Mouse (Mus musculus) right cerebral cortex, adult 2 months (tissue): ENCODE data around the gene Kcnip3.

Experiments used
- DNase-seq, 2 experiments: peaks; one replicate each; pipeline ENCODE4 v3.0.0; 2021 to 2022; ENCODE audit warnings: low spot score in 2 of 2

Kcnip3 gene

DNA sequence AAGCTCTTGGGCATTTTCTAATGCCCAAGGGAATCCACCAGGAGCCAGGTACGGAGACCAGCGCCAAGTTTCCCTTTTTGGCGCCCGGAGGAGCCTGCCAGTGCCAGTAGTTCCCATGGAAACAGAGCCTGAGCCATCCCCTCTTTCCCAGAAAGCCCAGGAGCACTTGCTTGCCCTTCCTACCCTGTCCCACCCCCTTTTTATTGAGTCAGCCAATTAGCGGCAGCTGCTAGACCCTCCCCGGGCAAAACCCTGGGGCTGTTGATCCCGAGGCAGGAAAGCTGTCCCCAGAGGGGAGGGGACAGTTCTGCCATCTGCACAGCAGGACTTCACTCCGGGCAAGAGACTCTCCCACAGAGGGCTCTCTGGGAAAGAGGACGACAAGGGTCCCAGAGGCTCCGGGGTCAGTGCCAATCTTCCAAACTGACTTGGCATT lies at the start of gene Kcnip3:
Gene Kcnip3 (minus strand): TSS at position 89 of the 436 bp plus-strand sequence.
- peak; percentile 72 to 86 for DNase-seq

DNA sequence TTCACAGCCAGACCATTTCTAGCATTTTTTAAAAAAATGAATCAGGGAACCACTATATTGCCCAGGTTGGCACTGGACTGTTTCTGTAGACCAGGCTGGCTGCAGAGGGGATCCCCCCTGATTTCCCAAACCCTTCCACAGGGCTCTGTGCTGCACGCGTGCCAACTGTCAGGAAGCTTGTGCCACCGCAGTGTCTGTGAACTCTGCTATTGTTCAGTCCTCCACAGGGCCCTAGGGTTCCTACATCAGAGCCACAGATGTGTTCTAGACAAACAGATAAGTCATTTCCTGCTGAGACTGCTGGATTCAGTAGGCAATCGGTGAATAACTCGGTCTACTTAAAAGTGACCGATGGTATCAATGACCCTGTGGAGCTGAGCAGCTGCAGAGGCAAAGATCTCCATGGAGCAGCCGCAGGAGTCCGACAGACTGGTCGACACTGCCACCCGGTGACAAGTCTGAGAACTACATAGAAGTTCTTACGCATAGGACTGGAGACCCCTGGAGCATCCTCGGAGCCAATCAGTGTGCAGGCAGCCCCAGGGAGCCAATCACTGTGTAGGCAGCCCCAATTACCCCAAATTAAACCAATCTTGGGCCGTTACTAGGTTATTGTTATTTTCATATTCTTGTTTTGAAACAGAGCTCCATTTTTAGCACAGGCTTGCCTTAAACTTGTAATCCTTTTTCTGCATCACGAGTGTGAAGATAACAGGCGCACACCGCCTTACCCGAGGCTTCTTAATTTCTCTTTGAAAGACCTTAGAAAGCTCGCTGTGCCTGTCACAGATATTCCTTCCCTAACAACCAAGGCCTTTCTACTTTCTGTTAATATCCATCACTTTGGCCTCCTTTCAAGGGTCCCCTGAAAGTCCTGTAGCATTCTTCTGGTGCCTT lies 37.4 kb upstream of the Kcnip3 start:
- DNase-seq: peak; percentile 98

DNA sequence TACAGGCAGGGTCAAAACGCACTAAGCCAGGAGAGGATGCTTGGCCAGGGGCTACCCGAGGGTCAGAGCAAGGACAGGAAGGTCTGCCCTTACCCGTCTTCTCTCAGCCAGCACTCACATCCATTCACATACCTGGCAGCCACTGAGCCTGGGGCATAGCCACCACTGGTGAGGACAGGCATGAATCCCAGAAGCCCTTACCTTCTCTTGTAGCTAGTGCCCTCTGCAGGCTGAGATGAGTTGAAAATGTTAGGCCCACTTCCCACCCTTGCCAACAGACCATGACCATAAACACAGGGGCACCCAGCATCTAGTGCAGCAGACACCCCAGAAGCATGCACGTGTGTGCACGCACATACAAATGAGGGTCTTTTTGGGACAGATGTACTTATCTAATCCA lies 29.2 kb upstream of the Kcnip3 start:
- DNase-seq: peak; percentile 60 to 62

DNA sequence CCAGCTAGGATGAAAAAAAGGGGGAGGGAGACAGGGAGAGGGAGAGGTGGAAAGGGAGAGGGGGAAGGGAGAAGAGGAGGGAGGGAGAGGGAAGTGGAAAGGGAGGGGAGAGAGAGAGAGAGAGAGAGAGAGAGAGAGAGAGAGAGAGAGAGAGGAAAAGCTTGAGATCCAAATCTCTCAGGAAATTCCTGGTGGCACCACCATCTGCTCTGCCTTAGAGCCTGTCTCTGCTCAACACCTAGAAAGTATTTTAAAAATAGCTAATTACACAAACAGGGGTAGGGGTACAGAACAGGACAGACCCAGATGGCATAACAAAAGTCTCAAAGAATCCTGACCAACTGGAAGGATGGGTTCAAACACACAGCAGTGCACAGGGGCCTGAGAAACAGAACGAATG lies 28.6 kb upstream of the Kcnip3 start:
- no peak for DNase-seq

DNA sequence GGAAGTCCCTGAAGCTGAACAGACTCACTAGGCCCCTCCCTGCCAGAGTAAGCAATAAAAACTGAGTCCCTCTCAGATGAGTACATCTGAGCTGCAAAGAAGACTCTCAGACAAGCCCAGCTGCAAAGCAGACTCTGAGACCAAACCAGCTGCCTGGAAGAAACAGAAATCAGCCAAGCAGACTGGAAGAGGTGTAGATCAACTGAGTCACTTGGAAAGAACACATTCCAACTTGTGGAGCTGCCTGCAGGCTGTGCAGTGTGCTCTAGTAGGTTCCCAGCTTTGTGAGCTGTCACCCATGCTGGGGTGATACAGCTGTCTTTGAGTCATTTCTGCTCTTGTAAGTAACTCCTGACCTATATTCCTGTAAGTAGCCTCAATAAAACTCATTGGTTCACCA lies 27.8 kb upstream of the Kcnip3 start:
- DNase-seq: no peak

DNA sequence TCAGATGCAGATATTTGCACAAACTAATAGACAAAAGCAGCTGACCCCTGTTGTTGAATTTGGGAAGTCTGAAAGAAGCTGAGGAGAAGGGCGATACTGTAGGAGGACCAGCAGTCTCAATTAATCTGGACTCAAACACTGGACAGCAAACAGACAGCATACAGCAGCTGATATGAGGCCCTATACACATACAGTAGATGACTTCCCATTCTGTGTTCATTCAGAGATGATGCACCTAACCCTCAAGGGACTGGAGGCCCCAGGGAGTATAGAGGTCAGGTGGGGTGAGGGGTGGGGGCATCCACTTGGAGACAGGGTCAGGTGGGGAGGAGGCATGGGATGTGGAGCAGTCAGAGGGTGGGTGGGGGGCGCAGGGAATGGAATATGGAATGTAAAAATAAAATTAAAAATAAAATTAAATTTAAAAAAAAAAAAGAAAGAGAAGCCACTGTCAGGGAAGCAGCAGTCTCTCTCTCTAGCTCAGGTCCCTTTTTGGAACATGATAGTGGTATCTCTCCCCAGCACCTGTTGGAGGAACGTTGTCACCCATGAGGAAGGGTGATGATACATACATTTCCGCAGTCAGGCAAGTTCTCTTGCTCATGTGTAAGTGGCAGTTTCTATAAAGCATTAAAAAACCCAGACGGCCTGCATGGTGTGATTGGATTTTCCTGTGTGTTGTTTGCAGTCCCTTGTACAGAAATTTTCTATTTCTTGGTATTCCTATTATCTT lies 26.6 kb upstream of the Kcnip3 start:
- DNase-seq: no peak

DNA sequence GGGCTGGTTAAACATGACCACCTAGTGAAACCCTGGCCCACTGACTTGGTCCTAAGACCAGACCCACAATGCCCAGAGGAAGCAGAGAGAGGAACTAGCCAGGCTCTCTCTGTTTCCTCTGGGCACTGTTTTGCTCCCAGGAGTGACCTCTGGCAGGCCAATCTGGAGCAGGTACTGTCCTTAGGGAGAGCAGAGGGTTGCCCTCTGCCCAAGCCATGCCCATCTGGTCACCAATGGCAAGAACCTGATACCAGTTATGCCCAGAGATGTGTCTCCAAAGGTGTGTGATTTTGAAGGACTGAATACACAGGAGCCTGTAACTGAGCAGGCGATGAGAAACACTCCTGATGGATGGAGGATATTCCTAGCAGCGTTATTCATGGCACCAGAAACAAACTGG lies 19.8 kb upstream of the Kcnip3 start:
- no peak for DNase-seq

DNA sequence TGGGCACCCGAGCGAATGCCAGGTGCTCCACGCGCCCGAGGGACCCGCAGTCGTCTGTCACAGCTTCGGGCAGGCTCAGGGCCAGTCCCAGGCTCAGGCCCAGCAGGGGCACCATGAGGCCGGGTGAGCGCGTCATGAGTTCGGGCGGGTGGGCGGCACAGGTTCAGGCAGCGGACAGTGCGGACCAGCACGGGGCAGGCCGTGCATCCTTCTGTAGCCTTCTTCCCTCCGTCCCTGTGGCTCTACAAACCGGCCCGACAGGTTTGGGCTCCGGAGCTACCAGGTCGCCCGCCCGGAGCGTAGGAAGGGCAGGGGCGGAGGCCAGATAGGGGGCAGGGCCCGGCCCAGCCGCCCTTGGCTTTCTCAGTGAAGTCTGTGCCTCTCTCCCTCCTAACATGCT lies 19.3 kb upstream of the Kcnip3 start, which contains the start of gene Prom2:
Gene Prom2 (minus strand): TSS at position 283 of the 400 bp plus-strand sequence.
- DNase-seq: no peak

DNA sequence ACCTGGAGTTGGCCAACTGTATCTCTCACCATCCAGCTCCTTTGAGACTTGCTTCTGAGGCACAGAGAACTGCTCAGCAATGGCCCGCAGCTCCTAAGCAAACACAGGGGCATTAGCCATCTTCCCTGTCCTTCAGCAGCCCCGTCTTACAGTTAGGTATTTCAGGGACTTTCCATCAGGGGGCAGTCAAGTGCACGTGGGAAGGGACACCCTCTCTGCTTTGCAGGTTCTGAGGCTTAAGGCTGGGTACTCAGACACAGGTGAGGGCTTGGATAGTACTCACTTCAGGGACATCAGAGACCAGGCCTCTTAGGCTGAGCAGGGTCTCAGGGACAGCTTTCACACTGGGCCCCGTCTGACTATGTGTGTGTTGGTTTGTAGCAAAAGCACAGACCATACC lies 17.6 kb upstream of the Kcnip3 start:
- DNase-seq: peak in 1 of 2 experiments; percentile 50

DNA sequence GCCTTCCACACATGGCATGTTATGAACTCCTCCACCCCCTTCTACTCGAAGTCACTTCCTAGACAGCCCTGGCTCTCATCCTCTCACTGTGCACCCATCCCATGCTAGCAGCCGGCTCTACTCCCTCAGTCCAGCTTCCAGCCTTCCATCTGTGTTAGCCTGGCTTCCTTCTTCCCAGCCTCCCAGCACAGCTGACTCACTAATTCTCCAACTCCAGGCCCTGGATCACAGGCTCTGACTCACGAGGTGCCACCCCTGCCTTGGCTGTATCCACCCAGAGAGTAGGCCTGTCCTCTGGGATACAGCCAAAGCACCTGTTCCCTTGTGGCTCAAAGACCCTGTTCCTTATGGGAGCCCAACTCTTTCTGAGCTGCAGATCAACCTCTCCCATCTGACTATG lies 15.7 kb upstream of the Kcnip3 start:
- peak; percentile 63 to 65 for DNase-seq

DNA sequence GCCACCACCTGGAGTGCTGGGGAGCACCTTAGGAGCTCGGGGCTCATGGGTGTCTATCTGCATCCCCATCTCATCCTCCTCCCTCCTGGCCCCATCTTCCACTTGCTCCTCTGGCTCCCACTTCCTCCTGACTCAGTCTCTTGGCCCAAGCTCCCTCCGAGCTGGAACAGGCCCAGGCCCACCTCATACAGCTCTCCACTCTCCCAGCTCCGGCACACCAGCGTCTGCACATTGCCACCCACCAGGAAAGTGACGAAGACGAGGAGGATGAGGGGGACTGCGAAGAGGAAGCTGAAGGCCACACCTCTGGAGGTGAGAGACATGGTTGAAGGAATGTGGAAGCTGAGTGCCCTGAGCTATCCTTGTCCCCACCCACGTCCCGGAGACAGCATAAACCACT lies 13.5 kb upstream of the Kcnip3 start:
- DNase-seq: peak; percentile 78 to 79

DNA sequence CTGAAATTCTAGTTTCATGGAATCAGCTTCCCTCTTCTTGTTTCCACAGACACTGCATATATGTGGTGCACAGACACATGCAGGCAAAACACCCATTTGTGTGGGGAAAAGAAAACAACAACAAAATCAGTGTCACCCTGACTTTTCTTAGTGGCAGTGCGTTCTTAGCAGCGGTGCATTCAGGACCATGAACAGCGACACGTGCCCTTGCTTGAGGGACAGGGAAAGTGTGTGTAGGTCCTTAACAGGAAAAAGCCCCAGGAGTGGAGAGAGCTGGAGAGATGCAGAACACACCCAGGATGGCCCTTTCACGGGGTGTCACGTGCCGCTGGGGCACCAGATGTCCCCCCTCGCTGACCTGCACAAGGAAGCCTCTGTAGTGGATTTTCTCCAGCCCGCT lies 10.5 kb upstream of the Kcnip3 start:
- DNase-seq: no peak

DNA sequence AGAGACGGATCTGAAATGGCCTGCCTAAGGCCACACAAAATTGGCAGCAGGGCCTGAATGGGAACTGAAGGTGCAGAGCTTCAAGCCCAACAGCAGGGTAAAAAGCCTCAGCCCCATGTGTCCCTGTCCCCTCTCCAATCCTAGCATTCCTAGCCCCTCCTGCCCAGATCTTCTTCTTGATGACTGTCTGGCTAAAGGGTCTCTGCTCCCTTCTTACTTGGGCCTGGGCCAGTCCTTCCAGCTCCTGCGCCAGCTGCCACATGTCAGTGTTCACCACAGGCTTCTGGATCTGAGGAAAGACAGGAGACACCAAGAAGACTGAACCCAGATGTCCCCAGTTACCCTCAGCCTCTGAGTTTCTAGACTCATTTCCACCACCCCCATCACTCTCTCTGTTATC lies 9.7 kb upstream of the Kcnip3 start:
- DNase-seq: no peak

DNA sequence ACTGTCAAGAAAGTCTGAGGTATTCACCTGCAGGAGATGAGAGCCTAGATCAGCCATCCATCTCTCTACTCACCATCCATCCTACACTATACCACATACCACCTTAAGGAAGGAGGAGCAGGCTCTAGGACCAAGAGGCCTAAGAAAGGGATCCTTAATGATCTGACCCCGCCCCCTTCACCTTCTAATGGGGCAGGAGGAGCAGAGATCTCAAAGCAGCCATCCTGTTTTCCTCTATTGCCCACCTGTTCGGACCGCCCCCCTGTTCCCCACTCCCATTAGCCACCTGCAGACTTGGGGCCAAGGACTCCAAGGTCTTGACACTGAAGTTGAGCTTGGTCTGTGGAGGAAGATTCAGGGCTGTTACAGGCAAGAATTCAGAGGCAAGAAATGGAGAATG lies 8.5 kb upstream of the Kcnip3 start:
- no peak for DNase-seq

DNA sequence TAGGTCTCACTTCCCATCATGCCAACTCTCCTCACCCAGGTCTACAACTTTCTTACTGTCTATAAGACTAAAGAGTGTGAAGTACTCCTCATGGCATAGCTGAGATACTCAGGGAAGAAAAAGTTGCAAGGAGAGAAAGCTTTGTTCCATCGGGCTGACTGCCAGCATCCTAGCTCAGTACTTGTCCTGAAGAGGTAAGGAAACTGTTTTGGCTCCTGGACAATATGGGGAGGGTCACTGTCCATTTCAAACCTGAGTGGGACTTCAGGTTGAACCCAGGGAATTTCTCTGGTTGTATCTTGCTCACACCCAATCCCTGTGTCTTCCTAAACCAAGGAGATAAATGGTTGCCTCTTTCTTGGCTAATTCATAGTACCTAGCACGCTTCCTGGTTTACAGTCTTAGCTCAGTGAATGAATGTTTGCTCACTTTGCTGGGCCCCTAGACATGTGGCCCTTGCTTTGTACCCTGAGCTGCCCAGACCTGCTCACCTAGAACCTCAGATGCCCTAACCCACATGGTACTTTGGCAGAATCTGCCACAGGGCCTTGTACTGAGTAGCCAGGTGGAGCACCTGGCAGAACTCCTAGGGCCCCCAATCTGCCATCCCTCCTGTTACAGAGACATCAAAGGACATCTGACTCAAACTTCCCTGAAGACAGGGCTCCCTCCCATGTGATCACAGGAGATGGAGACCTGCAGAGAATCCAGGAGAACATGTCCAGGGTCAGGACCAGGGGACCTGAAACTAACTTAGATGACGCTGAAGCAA lies 3.3 kb upstream of the Kcnip3 start:
- no peak for DNase-seq

DNA sequence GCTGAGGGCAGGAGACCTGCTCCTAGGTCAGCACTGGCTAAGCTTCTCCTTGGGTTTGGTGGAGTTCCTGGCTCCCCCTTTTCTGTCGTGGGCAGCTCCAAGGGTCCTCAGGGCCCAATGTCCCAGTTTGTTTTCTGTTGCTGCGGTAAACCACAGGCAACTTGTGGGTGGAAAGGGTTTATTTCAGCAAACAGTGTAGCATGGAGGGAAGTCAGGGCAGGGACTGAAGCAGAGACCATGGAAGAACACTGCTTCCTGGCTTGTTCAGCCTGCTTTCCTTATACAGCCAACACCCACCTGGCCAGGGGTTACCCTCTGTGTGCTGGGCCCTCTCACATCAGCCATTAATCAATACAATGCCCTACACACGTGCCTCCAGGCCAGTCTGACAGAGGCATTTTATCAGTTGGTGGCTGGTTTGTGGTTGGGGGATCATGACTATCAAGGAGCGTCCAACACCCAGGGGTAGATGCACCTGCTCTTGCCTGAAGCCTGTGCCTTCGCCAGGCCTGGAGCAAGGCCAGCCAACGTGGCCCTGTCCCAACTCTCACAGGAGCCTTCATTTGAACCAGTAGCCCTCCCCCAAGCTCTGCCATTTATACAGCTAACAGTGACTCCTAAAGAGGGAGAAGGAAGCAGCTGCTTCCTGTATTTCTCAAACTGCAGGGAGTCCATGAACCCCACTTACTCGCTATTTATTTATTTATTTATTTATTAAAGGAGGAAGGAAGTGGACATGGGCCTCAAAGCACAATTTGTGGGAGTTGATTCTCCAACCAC lies 2.2 kb upstream of the Kcnip3 start:
- DNase-seq: no peak

DNA sequence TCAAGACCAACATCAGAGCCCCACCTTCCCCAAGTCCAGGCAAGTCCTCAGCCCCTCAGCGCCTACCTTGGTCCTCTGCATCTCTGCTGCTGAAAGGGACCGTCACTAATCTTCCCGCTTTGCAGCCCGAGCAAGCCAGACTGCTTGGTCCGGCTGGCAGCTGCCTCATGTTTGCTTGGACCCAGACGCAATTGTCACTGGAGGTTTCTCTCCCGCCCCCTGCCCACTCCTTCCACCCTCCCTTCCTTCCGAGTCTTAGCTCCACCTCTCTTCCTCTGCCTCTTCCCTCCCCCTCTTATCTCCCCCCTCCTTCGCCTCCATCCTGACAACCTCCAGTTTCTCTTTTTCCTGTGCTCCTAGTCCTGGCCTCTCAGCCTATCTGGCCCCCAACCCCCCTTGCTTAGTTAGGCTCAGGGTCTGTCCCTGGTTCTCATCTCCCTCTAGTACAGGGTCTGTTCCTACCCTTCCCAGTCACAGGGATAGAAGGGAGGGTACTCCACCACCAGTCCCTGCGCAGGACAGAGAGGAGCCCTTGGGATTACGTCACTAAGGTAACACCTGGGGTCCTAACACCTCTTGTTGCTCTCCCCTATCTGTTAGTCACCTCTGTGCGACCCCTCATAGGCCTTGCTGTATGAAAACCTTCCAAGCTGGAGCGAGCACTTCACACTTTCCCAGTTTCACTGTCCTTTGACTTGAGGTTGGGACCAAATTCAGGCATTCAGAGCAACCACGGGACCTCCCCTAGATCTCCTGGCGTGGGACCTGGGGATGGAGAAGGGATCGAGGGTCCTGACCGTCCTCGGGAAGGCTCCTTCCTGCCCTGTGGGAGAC lies 505 bp downstream of the Kcnip3 start:
- peak; percentile 75 to 79 for DNase-seq

DNA sequence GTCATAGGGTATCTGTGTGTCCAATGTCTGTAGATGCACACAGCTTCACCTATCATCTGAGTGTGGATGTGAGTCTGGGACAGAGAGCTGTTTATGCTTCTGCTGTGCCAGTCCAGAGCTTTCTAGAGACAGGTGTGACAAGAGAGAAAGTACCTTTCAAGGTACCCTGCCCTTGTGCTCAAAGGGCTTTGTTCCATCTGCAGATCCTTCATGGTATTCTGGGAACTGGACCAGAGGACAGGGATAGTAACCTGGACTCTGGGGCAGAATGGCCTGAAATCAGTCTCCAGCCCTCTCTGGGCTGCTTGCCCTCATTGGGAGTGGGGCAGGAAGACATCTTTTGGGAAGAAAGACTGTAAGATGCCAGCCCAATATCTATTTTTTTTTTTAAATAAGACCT lies 1.8 kb downstream of the Kcnip3 start:
- DNase-seq: no peak

DNA sequence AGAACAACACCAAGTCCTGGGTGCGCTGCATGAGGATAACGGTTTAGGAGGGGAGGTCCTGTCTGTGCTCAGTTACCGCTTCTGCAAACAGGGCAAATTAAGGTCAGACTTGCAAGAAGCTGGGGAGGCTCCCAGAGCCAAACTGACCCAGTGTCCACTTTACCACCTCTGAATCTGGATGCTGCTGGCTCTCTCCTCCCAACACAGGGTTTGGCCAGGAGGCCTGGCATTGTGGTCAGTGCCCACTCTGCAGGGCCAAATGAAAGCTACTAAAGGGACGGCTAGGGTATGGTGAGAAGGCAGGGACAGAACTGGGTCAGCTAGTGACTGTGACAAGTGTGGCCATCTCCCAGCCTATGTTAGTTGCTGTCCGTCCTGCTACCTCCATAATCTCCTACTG lies 2.6 kb downstream of the Kcnip3 start:
- no peak for DNase-seq

DNA sequence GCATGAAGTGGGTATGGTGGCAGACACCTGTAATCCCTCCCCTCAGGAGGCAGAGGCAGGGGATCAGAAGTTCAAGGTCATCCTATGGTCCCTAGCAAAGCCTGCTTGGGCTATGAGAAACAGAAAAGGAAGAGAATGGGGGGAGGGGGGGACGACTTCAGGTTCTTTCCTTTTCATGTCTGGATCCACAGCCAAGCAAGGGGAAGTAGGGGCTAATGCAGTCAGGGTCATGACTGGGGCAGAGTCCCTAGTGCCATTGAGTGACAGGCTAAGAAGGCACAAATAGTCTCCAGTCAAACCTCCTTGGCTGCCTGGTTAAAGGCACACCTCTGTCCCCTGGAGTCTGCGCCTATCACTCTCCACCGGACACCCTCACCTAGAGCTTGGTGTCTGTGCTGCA lies 3.1 kb downstream of the Kcnip3 start:
- no peak for DNase-seq
